Mouse (Mus musculus) hindbrain, embryonic 12.5 days (tissue): ENCODE data around the gene Pcsk4. TPM values are rescaled to one million over a fixed set of nuclear protein-coding genes. Genes with fewer than 3 reads are reported as not detected.

Experiments
- ATAC-seq: fragments of 200-750 bp; cut with Nextera tagmentation; 2 replicates; pipeline ENCODE4 v1.8.0; 2017; ENCODE audit warnings: moderate TSS enrichment; ENCODE audit not compliant: low FRiP score
- H3K27ac ChIP-seq: fragments of 300-500 bp; sonication (generic); 2 replicates; pipeline ENCODE4 v1.5.1; 2016; ENCODE audit warnings: mild to moderate bottlenecking
- H3K27me3 ChIP-seq: fragments of 300-500 bp; sonication (generic); 2 replicates; pipeline ENCODE4 v1.6.1; 2016; ENCODE audit warnings: mild to moderate bottlenecking
- H3K36me3 ChIP-seq: fragments of 300-500 bp; sonication (generic); 2 replicates; pipeline ENCODE4 v1.6.1; 2016; ENCODE audit warnings: mild to moderate bottlenecking
- H3K4me1 ChIP-seq: fragments of 300-500 bp; sonication (generic); 2 replicates; pipeline ENCODE4 v1.6.1; 2016
- H3K4me2 ChIP-seq: fragments of 300-500 bp; sonication (generic); replicated peaks from 2 replicates; pipeline ENCODE4 v1.6.1; 2016; ENCODE audit warnings: mild to moderate bottlenecking
- H3K4me3 ChIP-seq: fragments of 300-500 bp; sonication (generic); 2 replicates; pipeline ENCODE4 v1.5.1; 2016; ENCODE audit warnings: mild to moderate bottlenecking
- H3K9ac ChIP-seq: fragments of 300-500 bp; sonication (generic); 2 replicates; pipeline ENCODE4 v1.6.1; 2016; ENCODE audit warnings: mild to moderate bottlenecking, moderate library complexity
- H3K9me3 ChIP-seq: fragments of 300-500 bp; sonication (generic); replicated peaks from 2 replicates; pipeline ENCODE4 v1.6.1; 2016; ENCODE audit warnings: mild to moderate bottlenecking
- WGBS: fragments of 180-500 bp; shearing (Covaris S2); methylation state at CpG from one replicate; pipeline ENCODE4 v1.1.7; 2016; 5-methylcytosine and 5-hydroxymethylcytosine counted together
- polyA plus RNA-seq: library from polyadenylated mRNA; unstranded; fragments of >200 nt; fragmentation: Nextera tagmentation; extraction: Ambion mirVana; gene quantifications from 2 replicates; pipeline ENCODE4 v1.2.1, GENCODE M21; 2016

Gene Pcsk4
- polyA plus RNA-seq, 1 experiment from 2014 or later = 2.8 TPM

GRCm38 (mm10) chr10:80345122-80345521 lies 15.8 kb upstream of the Pcsk4 start:
- Histone ChIP-seq H3K4me3 (no peak overlapping the region), H3K9ac (no peak overlapping the region), H3K4me2 (peak overlapping the region; percentile 1; the same call in 1 of the 2 replicates), H3K9me3 (no peaks in the 10 kb centered on the region), H3K27ac (no peak overlapping the region), H3K4me1 (peaks cover 49% of the 10 kb centered on the region), H3K27me3 (peaks cover 98% of the 10 kb centered on the region), H3K36me3 (no peaks in the 10 kb centered on the region)
- 0% methylated on average over 10 of the region's 16 CpGs for WGBS
- ATAC-seq = no peak

- no peak overlapping the region for H3K4me2 ChIP-seq
- ATAC-seq = no peak
- H3K9me3 ChIP-seq = no peaks in the 10 kb centered on the region
- H3K27ac ChIP-seq = no peak overlapping the region
- H3K4me3 ChIP-seq = no peak overlapping the region
- H3K9ac ChIP-seq = no peak overlapping the region
- no peaks in the 10 kb centered on the region for H3K36me3 ChIP-seq
- H3K4me1 ChIP-seq = peaks cover 50% of the 10 kb centered on the region
- H3K27me3 ChIP-seq = peaks cover 94% of the 10 kb centered on the region
- WGBS = 43% methylated on average over 9 of the region's 9 CpGs
Observed at GRCm38 (mm10) chr10:80344131-80344661, 14.9 kb upstream of the Pcsk4 start.

- H3K9ac ChIP-seq = no peak overlapping the region
Observed at GRCm38 (mm10) chr10:80343425-80343895, 14.2 kb upstream of the Pcsk4 start.

GRCm38 (mm10) chr10:80342749-80343424 lies 13.6 kb upstream of the Pcsk4 start:
- under 1% methylated on average over 27 of the region's 33 CpGs for WGBS
- H3K9me3 ChIP-seq = no peaks in the 10 kb centered on the region
- ATAC-seq = peak; percentile 72
- peak overlapping the region; percentile 45; the same call in 1 of the 2 replicates for H3K9ac ChIP-seq
- peak overlapping the region; percentile 54 for H3K4me2 ChIP-seq
- peaks cover 81% of the 10 kb centered on the region for H3K27me3 ChIP-seq
- H3K4me3 ChIP-seq = peak overlapping the region; percentile 33
- peaks cover 38% of the 10 kb centered on the region for H3K4me1 ChIP-seq
- H3K36me3 ChIP-seq = no peaks in the 10 kb centered on the region
- H3K27ac ChIP-seq = no peak overlapping the region

More at GRCm38 (mm10) chr10:80343425-80343895, 14.2 kb upstream of the Pcsk4 start:
- no peaks in the 10 kb centered on the region for H3K9me3 ChIP-seq
- H3K4me2 ChIP-seq = peak overlapping the region; percentile 54
- H3K4me3 ChIP-seq = peak overlapping the region; percentile 33
- H3K36me3 ChIP-seq = no peaks in the 10 kb centered on the region
- no peak overlapping the region for H3K27ac ChIP-seq
- 29% methylated on average over 11 of the region's 13 CpGs for WGBS
- H3K27me3 ChIP-seq = peaks cover 87% of the 10 kb centered on the region
- H3K4me1 ChIP-seq = peaks cover 43% of the 10 kb centered on the region
- ATAC-seq = peak; percentile 15

- peak overlapping the region; percentile 45; the same call in 1 of the 2 replicates for H3K9ac ChIP-seq
- no peak overlapping the region for H3K27ac ChIP-seq
- peak overlapping the region; percentile 54 for H3K4me2 ChIP-seq
- ATAC-seq = no peak
- peaks cover 38% of the 10 kb centered on the region for H3K4me1 ChIP-seq
- no peaks in the 10 kb centered on the region for H3K9me3 ChIP-seq
- 2% methylated on average over 26 of the region's 26 CpGs for WGBS
- H3K27me3 ChIP-seq = peaks cover 75% of the 10 kb centered on the region
- H3K4me3 ChIP-seq = peak overlapping the region; percentile 33
- H3K36me3 ChIP-seq = no peaks in the 10 kb centered on the region
Observed at GRCm38 (mm10) chr10:80342305-80342748, 13.0 kb upstream of the Pcsk4 start.

GRCm38 (mm10) chr10:80341491-80342304 lies 12.4 kb upstream of the Pcsk4 start:
- WGBS = 2% methylated on average over 44 of the region's 47 CpGs
- H3K9me3 ChIP-seq = no peaks in the 10 kb centered on the region
- 0 out of 2 replicates have a peak, but pooled peaks have one; percentile 3 for ATAC-seq
- H3K27ac ChIP-seq = no peak overlapping the region
- peaks cover 38% of the 10 kb centered on the region for H3K4me1 ChIP-seq
- H3K4me3 ChIP-seq = peak overlapping the region; percentile 33
- H3K9ac ChIP-seq = no peak overlapping the region
- H3K36me3 ChIP-seq = no peaks in the 10 kb centered on the region
- H3K4me2 ChIP-seq = peak overlapping the region; percentile 54
- H3K27me3 ChIP-seq = peaks cover 70% of the 10 kb centered on the region

- no peak overlapping the region for H3K9ac ChIP-seq
- H3K4me1 ChIP-seq = peaks cover 38% of the 10 kb centered on the region
- H3K9me3 ChIP-seq = no peaks in the 10 kb centered on the region
- ATAC-seq = no peak
- H3K36me3 ChIP-seq = no peaks in the 10 kb centered on the region
- no peak overlapping the region for H3K4me3 ChIP-seq
- WGBS = 13% methylated on average over 21 of the region's 21 CpGs
- H3K27me3 ChIP-seq = peaks cover 65% of the 10 kb centered on the region
- H3K4me2 ChIP-seq = no peak overlapping the region
- no peak overlapping the region for H3K27ac ChIP-seq
Observed at GRCm38 (mm10) chr10:80341026-80341425, 11.7 kb upstream of the Pcsk4 start.

GRCm38 (mm10) chr10:80339941-80340750 lies 10.8 kb upstream of the Pcsk4 start:
- peaks cover 61% of the 10 kb centered on the region for H3K27me3 ChIP-seq
- no peak overlapping the region for H3K9ac ChIP-seq
- no peaks in the 10 kb centered on the region for H3K9me3 ChIP-seq
- peaks cover 35% of the 10 kb centered on the region for H3K4me1 ChIP-seq
- no peak overlapping the region for H3K4me3 ChIP-seq
- no peak for ATAC-seq
- 0 out of 2 replicates have a peak overlapping the region, but pooled peaks have one; percentile 13 for H3K4me2 ChIP-seq
- no peaks in the 10 kb centered on the region for H3K36me3 ChIP-seq
- WGBS = 22% methylated on average over 19 of the region's 19 CpGs
- no peak overlapping the region for H3K27ac ChIP-seq

GRCm38 (mm10) chr10:80336263-80336662 lies 7.0 kb upstream of the Pcsk4 start:
- H3K9ac ChIP-seq = no peak overlapping the region

GRCm38 (mm10) chr10:80332525-80332989 lies 3.3 kb upstream of the Pcsk4 start:
- Histone ChIP-seq H3K4me1 (peaks cover 15% of the 10 kb centered on the region), H3K4me3 (no peak overlapping the region), H3K36me3 (no peaks in the 10 kb centered on the region), H3K4me2 (no peak overlapping the region), H3K9me3 (no peaks in the 10 kb centered on the region), H3K9ac (no peak overlapping the region), H3K27ac (no peak overlapping the region), H3K27me3 (peaks cover 31% of the 10 kb centered on the region)
- no peak for ATAC-seq
- 78% methylated on average over 5 of the region's 5 CpGs for WGBS

More at GRCm38 (mm10) chr10:80336263-80336662, 7.0 kb upstream of the Pcsk4 start:
- Histone ChIP-seq H3K36me3 (no peaks in the 10 kb centered on the region), H3K27ac (no peak overlapping the region), H3K4me1 (peaks cover 8% of the 10 kb centered on the region; the same call in 1 of the 2 replicates), H3K4me2 (no peak overlapping the region), H3K9me3 (no peaks in the 10 kb centered on the region), H3K4me3 (no peak overlapping the region), H3K27me3 (peaks cover 35% of the 10 kb centered on the region)
- no peak for ATAC-seq
- 88% methylated on average over 12 of the region's 12 CpGs for WGBS

GRCm38 (mm10) chr10:80331636-80332524 lies 2.6 kb upstream of the Pcsk4 start:
- no peaks in the 10 kb centered on the region for H3K36me3 ChIP-seq
- H3K4me3 ChIP-seq = no peak overlapping the region
- no peak for ATAC-seq
- 55% methylated on average over 10 of the region's 10 CpGs for WGBS
- no peak overlapping the region for H3K9ac ChIP-seq
- H3K27me3 ChIP-seq = peaks cover 33% of the 10 kb centered on the region
- no peak overlapping the region for H3K4me2 ChIP-seq
- no peak overlapping the region for H3K27ac ChIP-seq
- no peaks in the 10 kb centered on the region for H3K9me3 ChIP-seq
- H3K4me1 ChIP-seq = peaks cover 15% of the 10 kb centered on the region
